Mouse (Mus musculus) embryonic fibroblast, embryonic 13.5 days (primary cell): ENCODE data around the gene Baiap3. TPM values are rescaled to one million over a fixed set of nuclear protein-coding genes. Genes with fewer than 3 reads are reported as not detected.

Experiments
- H3K27ac ChIP-seq: 2 replicates; pipeline ENCODE4 v1.5.1; 2012; ENCODE audit warnings: low read length, control low read depth, inconsistent platforms; ENCODE audit not compliant: insufficient read depth
- H3K4me1 ChIP-seq: 2 replicates; pipeline ENCODE4 v1.6.1; 2011; ENCODE audit warnings: low read length; ENCODE audit not compliant: control insufficient read depth, insufficient read depth
- H3K4me3 ChIP-seq: 2 replicates; pipeline ENCODE4 v1.5.1; 2011; ENCODE audit warnings: mild to moderate bottlenecking, control low read depth, low read length; ENCODE audit not compliant: insufficient read depth
- CTCF ChIP-seq: IDR thresholded peaks from 2 replicates; pipeline ENCODE4 v1.5.1; 2011; ENCODE audit warnings: mild to moderate bottlenecking, control low read depth, low read length, moderate library complexity, borderline replicate concordance; ENCODE audit not compliant: insufficient read depth
- POLR2A ChIP-seq: IDR thresholded peaks from 2 replicates; pipeline ENCODE4 v1.6.1; 2011; ENCODE audit warnings: low read depth, mild to moderate bottlenecking, control low read depth, low read length, moderate library complexity
- polyA plus RNA-seq: library from polyadenylated mRNA; stranded (reverse); fragments of >200 nt; gene quantifications from 2 replicates; pipeline ENCODE4 v1.2.4, GENCODE M21; 2011; ENCODE audit warnings: low read depth; ENCODE audit not compliant: missing spikeins, insufficient read length

Baiap3 gene
- polyA plus RNA-seq, 1 experiment: not detected

- no peak overlapping the region for H3K4me3 ChIP-seq
- no peak for TF ChIP-seq POLR2A
- no peak for TF ChIP-seq CTCF
- H3K4me1 ChIP-seq: peaks cover 2% of the 10 kb centered on the region; the same call in 1 of the 2 replicates
- H3K27ac ChIP-seq: no peak overlapping the region
Measured at GRCm38 (mm10) chr17:25227991-25228390, 28.2 kb downstream of the Baiap3 start.

- no peak overlapping the region for H3K27ac ChIP-seq
- H3K4me1 ChIP-seq: peaks cover 16% of the 10 kb centered on the region
- H3K4me3 ChIP-seq: no peak overlapping the region
- TF ChIP-seq POLR2A (no peak), CTCF (no peak)
Measured at GRCm38 (mm10) chr17:25225659-25226058, 30.5 kb downstream of the Baiap3 start.

- peaks cover 18% of the 10 kb centered on the region for H3K4me1 ChIP-seq
- TF ChIP-seq CTCF: no peak
- TF ChIP-seq POLR2A: no peak
- no peak overlapping the region for H3K4me3 ChIP-seq
- no peak overlapping the region for H3K27ac ChIP-seq
Measured at GRCm38 (mm10) chr17:25224586-25225222, 31.5 kb downstream of the Baiap3 start.

- TF ChIP-seq POLR2A: no peak
- TF ChIP-seq CTCF: no peak
- Histone ChIP-seq H3K27ac (peak overlapping the region; percentile 8; the same call in 1 of the 2 replicates), H3K4me3 (peak overlapping the region; percentile 9; the same call in 1 of the 2 replicates), H3K4me1 (peaks cover 18% of the 10 kb centered on the region)
Measured at GRCm38 (mm10) chr17:25222951-25223601, 33.1 kb downstream of the Baiap3 start.

GRCm38 (mm10) chr17:25222504-25222940 lies 33.6 kb downstream of the Baiap3 start:
- peak overlapping the region; percentile 9 for H3K4me3 ChIP-seq
- H3K4me1 ChIP-seq: peaks cover 18% of the 10 kb centered on the region
- peak overlapping the region; percentile 8; the same call in 1 of the 2 replicates for H3K27ac ChIP-seq

GRCm38 (mm10) chr17:25221821-25222503 lies 34.2 kb downstream of the Baiap3 start:
- TF ChIP-seq POLR2A (peak; percentile 54), CTCF (no peak)
- H3K4me3 ChIP-seq: peak overlapping the region; percentile 41
- H3K27ac ChIP-seq: peak overlapping the region; percentile 6; the same call in 1 of the 2 replicates
- H3K4me1 ChIP-seq: peaks cover 18% of the 10 kb centered on the region

DNA sequence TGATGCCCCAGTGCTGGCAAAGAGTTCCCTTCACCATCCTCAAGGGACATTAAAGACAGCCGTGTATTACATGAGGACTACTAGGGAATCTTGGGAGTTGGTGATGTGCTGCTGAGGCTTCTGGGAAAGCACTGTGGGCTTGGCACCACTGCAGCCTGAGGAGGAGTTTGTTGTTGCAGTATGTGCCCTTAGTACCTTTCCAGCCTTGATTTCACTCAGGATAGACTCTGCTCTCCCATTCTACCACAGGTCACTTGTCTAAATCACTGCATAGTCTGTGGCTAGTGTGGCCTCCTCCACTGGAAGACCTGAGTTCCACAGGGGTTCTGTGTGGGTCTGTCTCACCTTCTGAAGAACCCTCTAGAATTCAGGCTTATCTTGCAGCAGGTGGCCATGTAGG lies 35.4 kb downstream of the Baiap3 start:
- Histone ChIP-seq H3K4me1 (peaks cover 18% of the 10 kb centered on the region), H3K4me3 (no peak overlapping the region), H3K27ac (no peak overlapping the region)
- TF ChIP-seq POLR2A: no peak
- no peak for TF ChIP-seq CTCF

GRCm38 (mm10) chr17:25219492-25220295 lies 36.5 kb downstream of the Baiap3 start:
- H3K27ac ChIP-seq: no peak overlapping the region
- TF ChIP-seq CTCF: no peak
- no peak for TF ChIP-seq POLR2A
- no peak overlapping the region for H3K4me3 ChIP-seq
- peaks cover 18% of the 10 kb centered on the region for H3K4me1 ChIP-seq

DNA sequence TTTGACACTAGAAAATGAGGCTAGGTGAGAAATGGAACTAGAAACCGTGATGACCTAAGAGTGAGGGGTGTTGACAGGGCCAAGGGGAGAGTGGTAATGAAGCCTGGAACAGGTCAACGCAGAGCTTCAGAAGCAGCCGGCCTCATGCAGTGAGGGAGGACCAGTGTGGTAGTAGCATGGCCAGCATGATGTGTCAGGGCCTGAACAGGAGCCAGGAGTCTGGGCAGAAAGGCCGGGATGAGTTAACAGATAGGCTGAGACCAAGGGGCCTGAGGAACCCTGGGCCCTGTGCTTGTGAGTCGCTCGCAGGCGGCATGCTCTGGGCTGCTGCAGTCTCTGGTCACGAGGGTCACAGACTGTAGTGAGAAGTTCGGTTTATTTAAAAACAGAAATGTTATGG lies 37.2 kb downstream of the Baiap3 start:
- Histone ChIP-seq H3K27ac (no peak overlapping the region), H3K4me1 (peaks cover 18% of the 10 kb centered on the region), H3K4me3 (no peak overlapping the region)
- no peak for TF ChIP-seq CTCF
- TF ChIP-seq POLR2A: no peak
